Mouse (Mus musculus) stomach, postnatal 0 days (tissue): ENCODE measurements around the gene Ppp1r2. TPM values are rescaled to one million over a fixed set of nuclear protein-coding genes. Genes with fewer than 3 reads are reported as not detected.
A peak's percentile ranks its signal among the peaks of the same experiment; 100 is the strongest.

Experiments used
- ATAC-seq: fragments of 200-750 bp; cut with Nextera tagmentation; 2 replicates; pipeline ENCODE4 v1.8.0; 2017; ENCODE audit not compliant: low FRiP score, low TSS enrichment
- DNase-seq: peaks from one replicate; pipeline ENCODE4 v3.0.0-alpha.2; 2016; ENCODE audit warnings: low spot score
- H3K27ac ChIP-seq: fragments of 300-500 bp; sonication (generic); replicated peaks from 2 replicates; pipeline ENCODE4 v1.5.1; 2014; ENCODE audit warnings: mild to moderate bottlenecking, control low read depth
- H3K27me3 ChIP-seq: fragments of 300-500 bp; sonication (generic); 2 replicates; pipeline ENCODE4 v1.6.1; 2014; ENCODE audit warnings: low read length; ENCODE audit not compliant: control insufficient read depth, insufficient read depth
- H3K36me3 ChIP-seq: fragments of 300-500 bp; sonication (generic); 2 replicates; pipeline ENCODE4 v1.6.1; 2014; ENCODE audit warnings: low read length, mixed read lengths; ENCODE audit not compliant: control insufficient read depth, insufficient read depth
- H3K4me1 ChIP-seq: fragments of 300-500 bp; sonication (generic); replicated peaks from 2 replicates; pipeline ENCODE4 v1.6.1; 2014; ENCODE audit warnings: antibody characterized with exemption; ENCODE audit not compliant: control insufficient read depth, insufficient read depth
- H3K4me2 ChIP-seq: fragments of 300-500 bp; sonication (generic); replicated peaks from 2 replicates; pipeline ENCODE4 v1.6.1; 2014; ENCODE audit warnings: low read depth, mild to moderate bottlenecking, control low read depth, moderate library complexity
- H3K4me3 ChIP-seq: fragments of 300-500 bp; sonication (generic); 2 replicates; pipeline ENCODE4 v1.5.1; 2014; ENCODE audit warnings: low read depth, low read length, control low read depth
- H3K9ac ChIP-seq: fragments of 300-500 bp; sonication (generic); 2 replicates; pipeline ENCODE4 v1.6.1; 2014; ENCODE audit warnings: mild to moderate bottlenecking, low read length, control low read depth, mixed read lengths
- H3K9me3 ChIP-seq: fragments of 300-500 bp; sonication (generic); 2 replicates; pipeline ENCODE4 v1.6.1; 2016; ENCODE audit warnings: low read length; ENCODE audit not compliant: control insufficient read depth
- CTCF ChIP-seq: IDR thresholded peaks from 2 replicates; pipeline ENCODE4 v1.5.1; 2016; ENCODE audit warnings: antibody characterized with exemption, low read depth, mild to moderate bottlenecking, moderate library complexity
- EP300 ChIP-seq: optimal IDR thresholded peaks from 2 replicates; pipeline ENCODE3; 2016; ENCODE audit warnings: antibody characterized with exemption
- WGBS: fragments of 180-500 bp; shearing (Covaris S2); extraction: QIAGEN DNeasy Blood & Tissue Kit; methylation state at CpG from one replicate; pipeline ENCODE4 v1.1.7; 2014; 5-methylcytosine and 5-hydroxymethylcytosine counted together
- polyA plus RNA-seq: library from polyadenylated mRNA; unstranded; fragments of >200 nt; fragmentation: Nextera tagmentation; extraction: Ambion mirVana; gene quantifications from 2 replicates; pipeline ENCODE4 v1.2.1, GENCODE M21; 2015

The Ppp1r2 gene
- polyA plus RNA-seq, 1 experiment from 2014 or later, result 99.7 TPM

- Histone ChIP-seq H3K4me3 (no peak overlapping the region), H3K27me3 (no peaks in the 10 kb centered on the region), H3K36me3 (peaks cover 16% of the 10 kb centered on the region), H3K4me1 (no peaks in the 10 kb centered on the region), H3K4me2 (no peak overlapping the region), H3K9ac (no peak overlapping the region), H3K27ac (no peak overlapping the region), H3K9me3 (no peaks in the 10 kb centered on the region)
- TF ChIP-seq EP300 (no peak), CTCF (no peak)
- DNase-seq, result no peak
- no peak for ATAC-seq
- 77% methylated on average over 2 of the region's 2 CpGs for WGBS
Measured at GRCm38 (mm10) chr16:31256151-31256550, 18.9 kb downstream of the Ppp1r2 start.

- Histone ChIP-seq H3K9me3 (no peaks in the 10 kb centered on the region), H3K27ac (no peak overlapping the region), H3K4me2 (no peak overlapping the region), H3K36me3 (peaks cover 16% of the 10 kb centered on the region), H3K4me3 (no peak overlapping the region), H3K9ac (no peak overlapping the region), H3K27me3 (no peaks in the 10 kb centered on the region), H3K4me1 (no peaks in the 10 kb centered on the region)
- ATAC-seq (no peak), DNase-seq (no peak)
- TF ChIP-seq CTCF, result no peak
- no peak for TF ChIP-seq EP300
- 76% methylated on average over 3 of the region's 3 CpGs for WGBS
Measured at GRCm38 (mm10) chr16:31255685-31256084, 19.4 kb downstream of the Ppp1r2 start.

DNA sequence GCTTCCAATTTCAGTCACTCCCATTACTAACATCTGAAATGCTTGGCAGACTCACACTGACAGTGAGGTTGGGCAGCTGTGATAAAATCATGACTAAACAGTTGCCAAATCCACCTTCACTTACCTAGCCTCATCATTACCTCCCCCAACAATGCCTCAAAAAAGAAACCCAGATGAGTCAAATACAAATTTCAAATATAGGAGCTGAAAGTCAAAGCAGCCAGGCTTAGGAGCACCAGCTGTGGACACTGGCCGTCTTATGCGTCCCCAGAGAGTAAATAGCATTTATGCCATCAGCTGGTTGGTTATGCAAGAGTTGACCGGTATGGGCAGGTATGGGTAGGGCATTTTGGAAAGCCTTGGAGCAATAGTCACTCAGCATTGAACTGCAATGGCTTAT, 25.7 kb downstream of the Ppp1r2 start:
- Histone ChIP-seq H3K9me3 (no peaks in the 10 kb centered on the region), H3K4me1 (no peaks in the 10 kb centered on the region), H3K4me3 (no peak overlapping the region), H3K9ac (no peak overlapping the region), H3K27ac (no peak overlapping the region), H3K4me2 (no peak overlapping the region), H3K36me3 (peaks cover 7% of the 10 kb centered on the region; the same call in 1 of the 2 replicates), H3K27me3 (no peaks in the 10 kb centered on the region)
- ATAC-seq, result no peak
- no peak for DNase-seq
- TF ChIP-seq EP300, result no peak
- no peak for TF ChIP-seq CTCF
- WGBS, result 69% methylated on average over 3 of the region's 3 CpGs

DNA sequence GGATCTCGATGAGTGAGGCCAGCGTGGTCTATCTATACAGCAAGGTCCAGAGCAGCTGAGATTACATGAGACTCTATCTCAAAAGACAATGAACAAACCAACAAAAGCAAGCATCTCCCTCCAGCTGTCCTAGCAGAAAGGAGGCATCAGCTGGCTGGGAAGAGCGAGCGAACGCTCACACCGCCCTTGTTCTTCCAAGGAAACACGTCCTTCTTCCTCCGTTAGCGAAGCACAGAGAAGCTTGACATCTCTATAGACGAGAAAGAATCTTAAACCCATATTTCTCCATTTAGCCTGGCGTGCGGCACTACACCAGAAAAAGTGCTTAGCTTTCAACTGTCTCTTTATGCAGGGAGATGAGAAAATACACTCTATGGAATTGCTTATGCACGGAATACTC, 26.4 kb downstream of the Ppp1r2 start:
- Histone ChIP-seq H3K9ac (no peak overlapping the region), H3K4me3 (no peak overlapping the region), H3K27ac (no peak overlapping the region), H3K4me2 (no peak overlapping the region), H3K4me1 (no peaks in the 10 kb centered on the region), H3K9me3 (no peaks in the 10 kb centered on the region), H3K36me3 (peaks cover 7% of the 10 kb centered on the region; the same call in 1 of the 2 replicates), H3K27me3 (no peaks in the 10 kb centered on the region)
- no peak for TF ChIP-seq CTCF
- no peak for TF ChIP-seq EP300
- 84% methylated on average over 13 of the region's 13 CpGs for WGBS
- no peak for DNase-seq
- ATAC-seq, result no peak

DNA sequence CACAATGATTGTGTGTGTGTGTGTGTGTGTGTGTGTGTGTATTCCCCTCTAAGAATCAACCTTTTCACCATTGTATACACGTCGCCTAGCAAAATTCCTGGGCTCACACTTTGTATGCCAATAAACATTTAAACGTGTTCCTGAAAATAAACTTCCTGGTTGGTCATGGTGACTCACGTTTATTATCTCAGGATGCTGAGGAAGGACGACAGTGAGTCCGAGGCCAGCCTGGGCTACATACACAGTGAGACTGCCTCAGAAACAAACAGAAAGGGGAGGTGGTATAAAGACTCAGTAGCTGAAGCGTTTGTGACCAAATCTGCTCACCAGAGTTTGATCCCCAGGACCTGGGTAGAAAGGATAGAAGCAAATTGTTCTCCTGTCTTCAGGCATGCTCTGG, 27.6 kb downstream of the Ppp1r2 start:
- H3K36me3 ChIP-seq, result 0 out of 2 replicates have a peak, but pooled peaks cover 4% of the 10 kb centered on the region
- H3K27me3 ChIP-seq, result no peaks in the 10 kb centered on the region
- peak; percentile 51 for ATAC-seq
- no peaks in the 10 kb centered on the region for H3K4me1 ChIP-seq
- H3K4me3 ChIP-seq, result no peak overlapping the region
- WGBS, result 56% methylated on average over 7 of the region's 7 CpGs
- no peak for DNase-seq
- no peaks in the 10 kb centered on the region for H3K9me3 ChIP-seq
- H3K27ac ChIP-seq, result no peak overlapping the region
- no peak overlapping the region for H3K4me2 ChIP-seq
- no peak overlapping the region for H3K9ac ChIP-seq
- TF ChIP-seq CTCF (no peak), EP300 (no peak)

- TF ChIP-seq EP300 (no peak), CTCF (peak; percentile 49)
- Histone ChIP-seq H3K27ac (no peak overlapping the region), H3K4me1 (no peaks in the 10 kb centered on the region), H3K27me3 (no peaks in the 10 kb centered on the region), H3K36me3 (no peaks in the 10 kb centered on the region), H3K9me3 (no peaks in the 10 kb centered on the region), H3K4me3 (no peak overlapping the region), H3K9ac (no peak overlapping the region), H3K4me2 (no peak overlapping the region)
- DNase-seq, result no peak
- ATAC-seq, result 0 out of 2 replicates have a peak, but pooled peaks have one; percentile 18
- WGBS, result 71% methylated on average over 3 of the region's 3 CpGs
Measured at GRCm38 (mm10) chr16:31244053-31244452, 31.0 kb downstream of the Ppp1r2 start.
